Mouse (Mus musculus) spleen, adult 18-20 months (tissue): ENCODE data around the gene Gm20388.

Experiments
- DNase-seq, 2 experiments: peaks; one replicate each; pipeline ENCODE4 v3.0.0; 2022; ENCODE audit warnings: mixed read lengths in 2 of 2

Gm20388 gene

GRCm38 (mm10) chr8:121156990-121157491 lies 1246.4 kb downstream of the Gm20388 start:
- no peak for DNase-seq

GRCm38 (mm10) chr8:121158812-121159211 lies 1248.2 kb downstream of the Gm20388 start:
- no peak for DNase-seq

- no peak for DNase-seq
Observed at GRCm38 (mm10) chr8:121161437-121161836, 1250.8 kb downstream of the Gm20388 start.

- no peak for DNase-seq
Observed at GRCm38 (mm10) chr8:121162413-121162812, 1251.8 kb downstream of the Gm20388 start.

- DNase-seq = no peak
Observed at GRCm38 (mm10) chr8:121162906-121163695, 1252.5 kb downstream of the Gm20388 start.

- DNase-seq = no peak
Observed at GRCm38 (mm10) chr8:121164017-121164469, 1253.4 kb downstream of the Gm20388 start.

- DNase-seq = no peak
Observed at GRCm38 (mm10) chr8:121168033-121168432, 1257.4 kb downstream of the Gm20388 start.

GRCm38 (mm10) chr8:121170116-121170515 lies 1259.5 kb downstream of the Gm20388 start:
- DNase-seq = no peak

- DNase-seq = no peak
Observed at GRCm38 (mm10) chr8:121170626-121171552, 1260.2 kb downstream of the Gm20388 start.

GRCm38 (mm10) chr8:121172567-121172966 lies 1261.9 kb downstream of the Gm20388 start:
- no peak for DNase-seq

- DNase-seq = no peak
Observed at GRCm38 (mm10) chr8:121174178-121174577, 1263.5 kb downstream of the Gm20388 start.

- no peak for DNase-seq
Observed at GRCm38 (mm10) chr8:121174721-121175539, 1264.3 kb downstream of the Gm20388 start.

- no peak for DNase-seq
Observed at GRCm38 (mm10) chr8:121175540-121176090, 1265.0 kb downstream of the Gm20388 start.

GRCm38 (mm10) chr8:121176291-121176690 lies 1265.7 kb downstream of the Gm20388 start:
- DNase-seq = no peak

GRCm38 (mm10) chr8:121180474-121181284 lies 1270.0 kb downstream of the Gm20388 start:
- no peak for DNase-seq

- DNase-seq = no peak
Observed at GRCm38 (mm10) chr8:121181285-121181884, 1270.7 kb downstream of the Gm20388 start.

GRCm38 (mm10) chr8:121187491-121188364 lies 1277.1 kb downstream of the Gm20388 start:
- peak in 1 of 2 experiments; percentile 5 for DNase-seq

GRCm38 (mm10) chr8:121188994-121189393 lies 1278.4 kb downstream of the Gm20388 start:
- DNase-seq = no peak

GRCm38 (mm10) chr8:121192451-121192850 lies 1281.8 kb downstream of the Gm20388 start:
- DNase-seq = no peak

- DNase-seq = no peak
Observed at GRCm38 (mm10) chr8:121195970-121196369, 1285.3 kb downstream of the Gm20388 start.
